Mouse (Mus musculus): Measurements from ENCODE around the gene Dlec1.

DNA sequence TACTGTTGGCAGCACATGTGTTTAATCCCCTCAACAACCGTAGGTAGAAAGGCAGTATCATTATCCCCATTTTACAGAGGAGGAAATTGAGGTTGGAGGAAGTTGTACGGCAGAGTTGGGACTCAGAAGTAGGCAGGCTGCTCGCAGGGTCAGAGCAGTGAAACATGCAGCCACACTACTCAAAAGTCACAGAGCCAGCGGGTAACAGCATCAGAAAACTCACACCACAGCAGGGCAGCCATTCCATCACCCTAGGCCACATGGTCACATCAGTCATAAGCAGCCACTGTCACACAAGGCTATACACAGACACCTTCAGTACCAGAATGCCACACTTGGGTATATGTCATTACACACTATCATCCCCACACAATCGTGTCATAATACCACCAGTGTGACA lies 15.0 kb upstream of the Dlec1 start:
- TF ChIP-seq CTCF (IDR thresholded peaks at IDR 0.05; ENCODE audit: extremely low read depth, insufficient read depth, low read length) (no peak), POLR2A (IDR thresholded peaks at IDR 0.05; ENCODE audit: extremely low read depth, insufficient read depth, low read length) (no peak)
